Comparison of ENCODE assay signal across 8 mouse cellular contexts in the genomic region with DNA sequence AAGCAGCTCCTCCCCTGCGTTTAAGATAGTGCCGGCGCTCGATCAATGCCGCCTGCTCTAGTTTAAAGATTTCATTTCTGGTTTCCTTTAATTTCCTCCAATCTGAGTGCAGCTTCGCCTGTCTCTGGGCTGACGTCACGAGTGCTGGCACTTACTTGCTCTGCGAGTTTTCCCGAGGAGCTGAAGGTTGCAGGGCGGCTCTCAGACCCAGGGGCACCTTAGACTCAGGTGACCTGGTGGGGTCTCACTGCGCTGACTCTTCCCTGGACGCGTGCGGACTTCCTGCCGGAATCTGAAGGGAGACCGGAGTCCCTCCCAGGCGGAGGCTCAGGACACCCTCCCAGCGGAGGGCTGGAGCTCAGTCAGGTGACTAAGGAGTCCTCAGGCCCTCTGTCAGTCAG. TPM values are rescaled to one million over a fixed set of nuclear protein-coding genes. Genes with fewer than 3 reads are reported as not detected.
DNase-seq lines count a peak whose midpoint lies in the region; ATAC-seq lines count a peak whose summit lies in the region.

No protein-coding gene starts in this region.

- peak overlapping the region; percentile 51 for H3K4me2 ChIP-seq in intestine, embryonic 14.5 days (ENCODE audit: low read length)

- H3K27me3 ChIP-seq in intestine, embryonic 14.5 days (replicated peaks; ENCODE audit: control insufficient read depth, insufficient read depth, low read length): no peaks in the 10 kb centered on the region
- H3K27me3 ChIP-seq in midbrain, embryonic 10.5 days (ENCODE audit: low read depth, poor library complexity, severe bottlenecking): peaks cover 17% of the 10 kb centered on the region

- no peaks in the 10 kb centered on the region for H3K9me3 ChIP-seq in intestine, embryonic 14.5 days (ENCODE audit: control insufficient read depth, low read length)
- no peaks in the 10 kb centered on the region for H3K9me3 ChIP-seq in midbrain, embryonic 10.5 days (replicated peaks)

- intact Hi-C loops in gastrocnemius, postnatal 14 days (cut with DNase I; ENCODE audit: low total_unique reads): no loop called here
- intact Hi-C loops in left cerebral cortex, postnatal 36 days (cut with DNase I): no loop called here

- DNase-seq in adipocyte (ENCODE audit: low spot score) (peak; percentile 37), MN1 (ENCODE audit: low spot score) (no peak)
- DNase-seq in embryo, embryonic 10 days (ENCODE audit: low spot score): peak; percentile 79
- DNase-seq in gastrocnemius, postnatal 14 days: peak; percentile 59
- DNase-seq in intestine, embryonic 14.5 days (ENCODE audit: low spot score): peak; percentile 91
- DNase-seq in left cerebral cortex, postnatal 36 days (ENCODE audit: low spot score in 2 of 2): peak; percentile 60 to 65
- peak; percentile 72 for DNase-seq in midbrain, embryonic 10.5 days (ENCODE audit: low spot score)
- peak; percentile 53 for DNase-seq in right cerebral cortex, postnatal 4 days

- WGBS in intestine, embryonic 14.5 days: under 1% methylated on average over 19 of the region's 19 CpGs
- 1% methylated on average over 19 of the region's 19 CpGs for WGBS in midbrain, embryonic 10.5 days

- H3K27ac ChIP-seq in intestine, embryonic 14.5 days (ENCODE audit: low read depth): peak overlapping the region; percentile 75
- peak overlapping the region; percentile 64 for H3K27ac ChIP-seq in midbrain, embryonic 10.5 days (replicated peaks)

- H3K9ac ChIP-seq in intestine, embryonic 14.5 days (ENCODE audit: low read length): peak overlapping the region; percentile 52

- H3K4me1 ChIP-seq in intestine, embryonic 14.5 days (replicated peaks; ENCODE audit: control insufficient read depth, insufficient read depth, low read length): no peaks in the 10 kb centered on the region; the same call in 1 of the 2 replicates
- H3K4me1 ChIP-seq in midbrain, embryonic 10.5 days: 0 out of 2 replicates have a peak, but pooled peaks cover 6% of the 10 kb centered on the region

- H3K4me3 ChIP-seq in intestine, embryonic 14.5 days (ENCODE audit: low read depth, low read length): peak overlapping the region; percentile 53
- peak overlapping the region; percentile 53 for H3K4me3 ChIP-seq in midbrain, embryonic 10.5 days

- H3K36me3 ChIP-seq in intestine, embryonic 14.5 days (ENCODE audit: control insufficient read depth, insufficient read depth, low read length): no peaks in the 10 kb centered on the region
- no peaks in the 10 kb centered on the region for H3K36me3 ChIP-seq in midbrain, embryonic 10.5 days

- ATAC-seq in intestine, embryonic 14.5 days (replicated peaks; ENCODE audit: low FRiP score, low TSS enrichment, low read depth): peak; percentile 95

RNA-seq across cellular contexts. Expression of a gene that starts 10.0 kb away (rescaled TPM):
- total RNA-seq in gastrocnemius, postnatal 14 days (2021): 1 to 10 TPM; 1.0 to 1.9 TPM
- polyA plus RNA-seq in intestine, embryonic 14.5 days (2014; fragmentation: Nextera tagmentation; extraction: Ambion mirVana): 4.7 and 5.5 TPM in 2 replicates
- 10 to 100 TPM; 10.6 to 12.4 TPM for total RNA-seq in left cerebral cortex, postnatal 36 days (2021)
- 2.6 and 2.7 TPM in 2 replicates for polyA plus RNA-seq in midbrain, embryonic 10.5 days (2016; fragmentation: Nextera tagmentation; extraction: Ambion mirVana)

RNA-seq across cellular contexts. Expression of a gene that starts 41.7 kb away (rescaled TPM):
- 10 to 100 TPM; 25.9 to 34.0 TPM for total RNA-seq in gastrocnemius, postnatal 14 days (2021)
- polyA plus RNA-seq in intestine, embryonic 14.5 days (2014; fragmentation: Nextera tagmentation; extraction: Ambion mirVana): 9.1 and 10.8 TPM in 2 replicates
- total RNA-seq in left cerebral cortex, postnatal 36 days (2021): 10 to 100 TPM in 1 of 2 experiments, 1 to 10 TPM in 1; 7.4 to 11.2 TPM
- 2.0 and 2.7 TPM in 2 replicates for polyA plus RNA-seq in midbrain, embryonic 10.5 days (2016; fragmentation: Nextera tagmentation; extraction: Ambion mirVana)
